In genomic region chr7:34675831-34676514, GRCm38 (mm10) we compare ENCODE assay signal across 8 mouse cellular contexts. TPM values are rescaled to one million over a fixed set of nuclear protein-coding genes. Genes with fewer than 3 reads are reported as not detected.
DNase-seq lines count a peak whose midpoint lies in the region; ATAC-seq and TF ChIP-seq lines count a peak whose summit lies in the region.

No protein-coding gene starts in this region.

- peak; percentile 24; the same call in 1 of the 2 replicates for ATAC-seq in hindbrain, embryonic 15.5 days (ENCODE audit: low FRiP score, low read depth)
- no peak for ATAC-seq in activated CD4-positive, CD25-positive, alpha-beta regulatory T cell, adult 4 months

- H3K36me3 ChIP-seq in hindbrain, embryonic 15.5 days = no peaks in the 10 kb centered on the region

- no peaks in the 10 kb centered on the region for H3K9me3 ChIP-seq in hindbrain, embryonic 15.5 days

- 5% methylated on average over 33 of the region's 33 CpGs for WGBS in hindbrain, embryonic 15.5 days

- intact Hi-C loops in gastrocnemius, adult 2 months (cut with DNase I) = loop anchor here (1.0 to 10.0 kb wide), 4 partner anchors 43 to 496 kb away; partner anchors contain the start of gene Pepd

- no peak overlapping the region for H3K27ac ChIP-seq in gastrocnemius, adult 2 months
- H3K27ac ChIP-seq in hindbrain, embryonic 15.5 days (replicated peaks) = no peak overlapping the region

- peak overlapping the region; percentile 82 for H3K4me2 ChIP-seq in hindbrain, embryonic 15.5 days

- peak overlapping the region; percentile 32 for H3K4me3 ChIP-seq in gastrocnemius, adult 2 months
- H3K4me3 ChIP-seq in hindbrain, embryonic 15.5 days = peak overlapping the region; percentile 40

- H3K9ac ChIP-seq in hindbrain, embryonic 15.5 days = peak overlapping the region; percentile 45

- DNase-seq in WW6 (ENCODE audit: low read depth, low spot score) = peak; percentile 56
- DNase-seq in cerebellum, postnatal 36 days = peak; percentile 74 to 83
- DNase-seq in gastrocnemius, adult 2 months = peak; percentile 77
- DNase-seq in layer of hippocampus, postnatal 14 days (ENCODE audit: low spot score in 2 of 2) = peak; percentile 81 to 86
- peak; percentile 75 for DNase-seq in lung, postnatal 25 days (ENCODE audit: low spot score)
- peak; percentile 70 for DNase-seq in retina, postnatal 7 days (ENCODE audit: low read depth, low spot score)

- H3K4me1 ChIP-seq in hindbrain, embryonic 15.5 days (replicated peaks) = peaks cover 20% of the 10 kb centered on the region

- peaks cover 28% of the 10 kb centered on the region for H3K27me3 ChIP-seq in hindbrain, embryonic 15.5 days

- peak; percentile 88 for TF ChIP-seq CTCF in gastrocnemius, adult 2 months (IDR thresholded peaks at IDR 0.05)

RNA-seq across cellular contexts. Expression of gene Kctd15, which starts 19.4 kb away (rescaled TPM):
- total RNA-seq in gastrocnemius, adult 2 months (2021) = 10 to 100 TPM; 41.4 to 47.1 TPM
- 24.1 and 26.0 TPM in 2 replicates for polyA plus RNA-seq in hindbrain, embryonic 15.5 days (2015; fragmentation: Nextera tagmentation; extraction: Ambion mirVana)
- 10 to 100 TPM; 15.9 to 16.4 TPM for total RNA-seq in layer of hippocampus, postnatal 14 days (2021)
- not detected for polyA plus RNA-seq in activated CD4-positive, CD25-positive, alpha-beta regulatory T cell, adult 4 months (2017; shearing (Covaris generic))
